Mouse (Mus musculus) forebrain, embryonic 14.5 days (tissue): Measurements from ENCODE around the gene Mrpl16. TPM values are rescaled to one million over a fixed set of nuclear protein-coding genes. Genes with fewer than 3 reads are reported as not detected.

Experiments
- ATAC-seq: fragments of 200-750 bp; cut with Nextera tagmentation; 2 replicates; pipeline ENCODE4 v1.8.0; 2017; ENCODE audit warnings: mild to moderate bottlenecking, moderate library complexity
- DNase-seq: peaks from one replicate; pipeline ENCODE4 v3.0.0-alpha.2; 2015; ENCODE audit warnings: low spot score
- H3K27ac ChIP-seq: fragments of 300-500 bp; sonication (generic); 2 replicates; pipeline ENCODE4 v1.5.1; 2014; ENCODE audit warnings: low read depth, mild to moderate bottlenecking, control low read depth, low read length, moderate library complexity
- H3K27me3 ChIP-seq: fragments of 300-500 bp; sonication (generic); replicated peaks from 2 replicates; pipeline ENCODE4 v1.6.1; 2014; ENCODE audit warnings: low read length, control low read depth, mixed read lengths; ENCODE audit not compliant: control insufficient read depth, insufficient read depth
- H3K36me3 ChIP-seq: fragments of 300-500 bp; sonication (generic); 2 replicates; pipeline ENCODE4 v1.6.1; 2014; ENCODE audit warnings: low read length, control low read depth; ENCODE audit not compliant: control insufficient read depth, insufficient read depth
- H3K4me1 ChIP-seq: fragments of 300-500 bp; sonication (generic); 2 replicates; pipeline ENCODE4 v1.6.1; 2014; ENCODE audit warnings: antibody characterized with exemption, low read length, control low read depth; ENCODE audit not compliant: control insufficient read depth, insufficient read depth
- H3K4me2 ChIP-seq: fragments of 300-500 bp; sonication (generic); 2 replicates; pipeline ENCODE4 v1.6.1; 2014; ENCODE audit warnings: mild to moderate bottlenecking, control low read depth, low read length
- H3K4me3 ChIP-seq: fragments of 300-500 bp; sonication (generic); 2 replicates; pipeline ENCODE4 v1.5.1; 2014; ENCODE audit warnings: low read depth, low read length, control low read depth
- H3K9ac ChIP-seq: fragments of 300-500 bp; sonication (generic); 2 replicates; pipeline ENCODE4 v1.6.1; 2014; ENCODE audit warnings: mild to moderate bottlenecking, low read length, control low read depth, moderate library complexity
- H3K9me3 ChIP-seq: fragments of 300-500 bp; sonication (generic); replicated peaks from 2 replicates; pipeline ENCODE4 v1.6.1; 2016; ENCODE audit warnings: low read length, control low read depth, mixed read lengths; ENCODE audit not compliant: control insufficient read depth
- WGBS: fragments of 180-500 bp; shearing (Covaris S2); extraction: QIAGEN DNeasy Blood & Tissue Kit; methylation state at CpG from one replicate; pipeline ENCODE4 v1.1.7; 2014; 5-methylcytosine and 5-hydroxymethylcytosine counted together
- polyA plus RNA-seq: library from polyadenylated mRNA; unstranded; fragments of >200 nt; fragmentation: Nextera tagmentation; extraction: Ambion mirVana; gene quantifications from 2 replicates; pipeline ENCODE4 v1.2.1, GENCODE M21; 2014

The Mrpl16 gene
- polyA plus RNA-seq, 1 experiment from 2014 or later = 52.0 TPM

DNA sequence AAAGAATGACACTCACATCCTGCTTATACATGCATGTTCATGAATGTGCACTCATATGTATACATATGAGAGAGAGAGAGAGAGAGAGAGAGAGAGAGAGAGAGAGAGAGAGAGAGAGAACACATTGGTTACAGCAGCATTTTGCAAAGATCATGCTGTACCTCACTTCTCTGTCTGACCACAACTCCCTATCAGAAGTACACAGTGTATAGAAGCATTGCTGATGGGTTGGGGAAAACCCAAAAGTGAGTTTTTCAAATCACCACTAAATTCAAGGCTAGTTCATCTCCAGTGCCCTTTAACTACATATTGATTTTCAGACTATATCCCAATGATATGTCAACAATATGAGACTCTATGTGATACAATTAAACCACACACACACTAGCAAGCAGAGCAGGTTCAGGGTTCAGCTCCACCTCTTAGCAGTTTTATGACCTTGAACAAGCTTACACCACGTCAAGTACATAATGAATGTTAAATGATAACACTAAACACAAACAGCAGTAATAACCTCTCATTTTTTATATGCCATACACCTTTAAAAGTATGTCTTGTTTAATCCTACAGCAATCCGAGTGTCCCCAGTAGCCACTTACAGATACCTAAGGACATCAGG lies 23.7 kb downstream of the Mrpl16 start:
- Histone ChIP-seq H3K4me1 (no peaks in the 10 kb centered on the region), H3K9ac (no peak overlapping the region), H3K9me3 (no peaks in the 10 kb centered on the region), H3K27me3 (no peaks in the 10 kb centered on the region), H3K4me2 (no peak overlapping the region), H3K27ac (no peak overlapping the region), H3K4me3 (no peak overlapping the region), H3K36me3 (no peaks in the 10 kb centered on the region)
- 78% methylated on average over 2 of the region's 2 CpGs for WGBS
- ATAC-seq = no peak
- no peak for DNase-seq

DNA sequence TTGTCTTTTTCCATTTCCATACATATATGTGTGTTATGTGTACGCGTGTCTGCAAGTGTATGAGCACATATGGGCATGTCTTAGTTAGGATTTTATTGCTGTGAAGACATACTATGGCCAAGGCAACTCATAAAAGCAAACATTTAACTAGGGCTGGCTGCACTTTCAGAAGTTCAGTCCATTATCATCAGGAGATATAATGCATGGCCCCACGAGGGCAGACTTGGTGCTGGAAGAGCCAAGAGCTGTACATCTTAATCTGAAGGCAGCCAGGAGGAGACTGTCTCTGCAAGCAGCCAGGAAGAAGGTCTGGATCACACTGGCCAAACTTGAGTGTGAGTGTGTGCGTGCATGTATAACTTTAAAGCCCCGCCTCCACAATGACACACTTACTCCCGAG lies 24.3 kb downstream of the Mrpl16 start:
- Histone ChIP-seq H3K4me3 (no peak overlapping the region), H3K36me3 (no peaks in the 10 kb centered on the region), H3K27me3 (no peaks in the 10 kb centered on the region), H3K27ac (no peak overlapping the region), H3K9me3 (no peaks in the 10 kb centered on the region), H3K9ac (no peak overlapping the region), H3K4me2 (no peak overlapping the region), H3K4me1 (no peaks in the 10 kb centered on the region)
- ATAC-seq (no peak), DNase-seq (no peak)
- 82% methylated on average over 6 of the region's 6 CpGs for WGBS

DNA sequence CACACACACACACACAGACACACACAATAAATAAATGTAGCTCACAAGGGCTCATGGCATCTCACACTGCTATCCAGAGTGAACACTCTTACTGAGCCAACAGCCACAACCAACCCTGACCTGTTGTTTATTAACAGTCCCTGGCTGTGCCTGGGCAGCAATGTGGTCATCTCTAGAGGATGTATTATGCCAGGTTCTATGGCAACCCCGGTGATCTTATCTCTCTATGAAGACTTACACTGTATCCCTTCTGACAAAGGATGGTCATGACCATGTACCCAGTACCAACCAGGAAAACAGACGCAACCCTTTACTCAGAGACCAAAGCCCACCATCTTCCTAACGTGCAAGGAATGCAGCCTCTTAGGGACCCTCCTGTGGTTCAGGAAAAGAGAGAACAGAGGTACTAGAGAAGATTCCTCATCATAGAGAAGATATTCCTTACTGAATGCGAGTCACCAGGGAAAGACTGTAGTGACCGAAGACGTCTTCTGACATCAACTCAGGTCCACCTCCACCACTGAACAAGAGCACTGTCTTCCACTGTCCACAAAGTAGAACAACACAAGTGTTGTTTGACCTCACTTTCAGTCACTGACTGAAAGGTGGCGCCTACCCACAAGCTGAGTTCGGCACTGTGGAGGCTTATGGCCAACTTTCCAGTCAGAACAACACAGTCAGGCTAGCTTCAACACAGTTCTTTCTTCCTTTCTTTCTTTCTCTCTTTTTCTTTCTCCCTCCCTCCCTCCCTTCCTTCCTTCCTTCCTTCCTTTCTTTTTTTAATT lies 30.5 kb downstream of the Mrpl16 start:
- ATAC-seq (no peak), DNase-seq (no peak)
- Histone ChIP-seq H3K4me2 (no peak overlapping the region), H3K36me3 (no peaks in the 10 kb centered on the region), H3K27ac (no peak overlapping the region), H3K27me3 (no peaks in the 10 kb centered on the region), H3K9ac (no peak overlapping the region), H3K4me1 (no peaks in the 10 kb centered on the region), H3K9me3 (no peaks in the 10 kb centered on the region), H3K4me3 (no peak overlapping the region)
- 80% methylated on average over 8 of the region's 8 CpGs for WGBS

DNA sequence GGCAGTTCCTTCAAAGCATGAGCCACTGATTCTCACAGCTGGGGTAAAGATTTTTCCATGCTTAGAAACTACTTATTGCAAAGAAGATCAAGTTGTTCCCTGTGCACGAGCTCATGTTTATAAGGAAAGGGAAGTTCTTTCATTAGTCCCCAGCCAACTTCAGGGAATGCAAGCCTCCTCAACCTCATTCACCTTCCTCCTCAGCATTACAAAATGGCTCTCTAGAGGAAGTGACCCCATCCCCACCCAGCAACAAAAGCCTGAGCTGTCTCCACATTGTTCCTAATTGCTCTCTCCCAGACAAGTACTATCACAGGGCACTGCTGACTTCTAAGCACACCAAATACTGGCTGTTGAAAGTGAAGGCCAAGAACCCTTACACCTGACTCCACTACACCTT lies 34.2 kb downstream of the Mrpl16 start:
- WGBS = 79% methylated on average over 1 of the region's 1 CpGs
- no peak for ATAC-seq
- Histone ChIP-seq H3K4me2 (no peak overlapping the region), H3K9me3 (no peaks in the 10 kb centered on the region), H3K36me3 (no peaks in the 10 kb centered on the region), H3K27me3 (no peaks in the 10 kb centered on the region), H3K9ac (no peak overlapping the region), H3K27ac (no peak overlapping the region), H3K4me1 (no peaks in the 10 kb centered on the region), H3K4me3 (no peak overlapping the region)
- DNase-seq = no peak

DNA sequence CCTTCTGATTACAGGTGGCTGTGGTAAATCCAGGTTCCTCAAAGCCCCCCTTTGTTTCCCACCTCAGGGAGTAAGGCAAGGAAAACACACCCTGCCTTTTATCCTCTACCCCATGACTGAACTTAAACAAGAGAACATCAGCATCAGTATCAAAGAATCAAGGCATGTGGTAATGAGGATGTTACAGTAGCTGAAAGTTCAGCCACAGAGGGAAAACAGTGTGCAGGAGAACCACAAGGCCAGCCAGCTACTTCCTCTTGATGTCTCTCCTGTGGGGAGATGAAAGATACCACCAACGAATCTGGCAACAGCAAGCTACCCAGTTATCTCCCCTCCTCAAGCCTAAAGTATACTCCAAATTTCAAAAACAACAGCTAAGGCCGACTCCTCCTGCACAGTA lies 37.1 kb downstream of the Mrpl16 start:
- no peak for DNase-seq
- Histone ChIP-seq H3K9ac (no peak overlapping the region), H3K9me3 (no peaks in the 10 kb centered on the region), H3K27ac (no peak overlapping the region), H3K36me3 (no peaks in the 10 kb centered on the region), H3K27me3 (no peaks in the 10 kb centered on the region), H3K4me3 (no peak overlapping the region), H3K4me2 (no peak overlapping the region), H3K4me1 (no peaks in the 10 kb centered on the region)
- WGBS = 58% methylated on average over 2 of the region's 2 CpGs
- no peak for ATAC-seq

DNA sequence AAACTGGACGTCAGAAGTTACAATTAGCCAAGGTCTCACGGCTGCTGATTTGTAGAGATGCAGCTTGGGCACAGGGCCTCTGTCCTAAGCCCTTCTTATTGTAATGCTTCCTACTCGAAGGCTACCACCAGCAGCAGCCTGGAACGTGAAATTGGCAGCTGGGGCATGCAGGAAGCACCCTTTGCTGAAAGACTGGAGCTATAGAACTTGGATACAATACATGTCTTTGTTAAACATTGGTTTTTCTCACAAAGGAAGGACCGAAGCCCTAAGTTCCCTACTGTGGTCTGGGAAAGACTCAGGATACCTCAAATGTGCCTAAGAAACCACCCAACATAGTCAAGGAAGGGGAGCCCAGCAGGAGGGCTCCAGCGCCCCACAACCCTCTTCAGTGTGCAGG lies 37.6 kb downstream of the Mrpl16 start:
- H3K9ac ChIP-seq = no peak overlapping the region
- DNase-seq (no peak), ATAC-seq (no peak)
- H3K4me1 ChIP-seq = no peaks in the 10 kb centered on the region
- H3K27me3 ChIP-seq = no peaks in the 10 kb centered on the region
- 26% methylated on average over 6 of the region's 6 CpGs for WGBS
- H3K4me3 ChIP-seq = no peak overlapping the region
- H3K4me2 ChIP-seq = no peak overlapping the region
- no peak overlapping the region for H3K27ac ChIP-seq
- H3K9me3 ChIP-seq = no peaks in the 10 kb centered on the region
- no peaks in the 10 kb centered on the region for H3K36me3 ChIP-seq

DNA sequence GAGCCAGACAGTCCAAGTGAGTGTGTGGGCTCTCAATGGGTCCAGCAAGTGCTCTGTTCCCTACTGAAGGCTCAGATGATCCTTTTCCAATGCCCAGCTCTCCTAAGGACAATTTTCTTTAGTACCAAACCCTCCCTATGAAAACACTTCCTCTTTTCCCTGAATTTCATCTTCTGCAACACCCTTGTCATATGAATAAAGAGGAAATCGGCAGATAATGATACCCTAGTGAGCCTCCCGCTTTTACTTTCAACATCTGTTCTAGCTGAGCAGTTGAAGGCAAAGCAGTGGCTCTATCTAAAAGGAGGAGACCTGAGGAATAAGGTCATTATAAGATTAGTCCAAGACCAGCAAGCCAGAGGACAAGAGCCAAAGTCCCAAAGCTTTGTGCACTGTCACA lies 38.3 kb downstream of the Mrpl16 start:
- WGBS = 86% methylated on average over 2 of the region's 2 CpGs
- ATAC-seq (no peak), DNase-seq (no peak)
- Histone ChIP-seq H3K4me1 (no peaks in the 10 kb centered on the region), H3K9me3 (no peaks in the 10 kb centered on the region), H3K27me3 (no peaks in the 10 kb centered on the region), H3K4me2 (no peak overlapping the region), H3K9ac (no peak overlapping the region), H3K27ac (no peak overlapping the region), H3K4me3 (no peak overlapping the region), H3K36me3 (no peaks in the 10 kb centered on the region)

DNA sequence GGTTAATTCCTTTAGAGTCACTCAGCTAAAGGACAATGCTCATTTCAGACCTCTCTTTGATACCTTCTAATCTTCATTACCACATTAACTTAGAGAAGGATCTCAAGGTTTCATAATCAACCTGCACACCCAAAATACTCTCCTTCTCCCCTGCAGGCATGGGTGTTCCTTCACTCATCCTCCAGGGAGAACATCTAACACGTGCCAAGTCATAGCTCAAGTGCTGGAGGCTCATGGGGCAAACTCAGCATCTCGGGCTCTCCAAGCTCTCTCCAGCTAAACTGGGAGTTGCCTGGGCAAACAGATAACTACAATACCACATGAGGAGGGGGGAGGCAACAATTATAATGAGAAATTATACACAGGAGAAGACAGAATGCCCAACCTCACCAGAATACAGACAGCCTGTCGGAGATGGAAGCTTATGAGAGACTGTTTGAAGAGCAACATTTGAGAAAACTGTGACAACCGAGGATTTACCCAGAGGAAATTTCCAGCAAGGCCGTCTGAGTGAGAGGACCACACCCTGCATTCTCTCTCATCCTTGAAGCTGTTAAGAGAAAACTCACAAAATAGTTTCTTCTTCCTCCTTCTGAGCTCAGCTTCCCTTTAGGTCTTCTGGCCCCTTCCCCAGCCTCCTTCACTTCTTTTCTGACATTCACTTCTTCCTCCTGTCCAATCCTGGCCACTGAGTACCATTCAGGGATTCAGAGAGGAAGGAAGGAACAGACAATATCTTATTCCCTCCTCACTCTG lies 40.0 kb downstream of the Mrpl16 start:
- 88% methylated on average over 5 of the region's 5 CpGs for WGBS
- Histone ChIP-seq H3K4me3 (no peak overlapping the region), H3K4me1 (no peaks in the 10 kb centered on the region), H3K4me2 (no peak overlapping the region), H3K27me3 (no peaks in the 10 kb centered on the region), H3K9me3 (no peaks in the 10 kb centered on the region), H3K9ac (no peak overlapping the region), H3K36me3 (no peaks in the 10 kb centered on the region), H3K27ac (no peak overlapping the region)
- no peak for DNase-seq
- ATAC-seq = no peak

DNA sequence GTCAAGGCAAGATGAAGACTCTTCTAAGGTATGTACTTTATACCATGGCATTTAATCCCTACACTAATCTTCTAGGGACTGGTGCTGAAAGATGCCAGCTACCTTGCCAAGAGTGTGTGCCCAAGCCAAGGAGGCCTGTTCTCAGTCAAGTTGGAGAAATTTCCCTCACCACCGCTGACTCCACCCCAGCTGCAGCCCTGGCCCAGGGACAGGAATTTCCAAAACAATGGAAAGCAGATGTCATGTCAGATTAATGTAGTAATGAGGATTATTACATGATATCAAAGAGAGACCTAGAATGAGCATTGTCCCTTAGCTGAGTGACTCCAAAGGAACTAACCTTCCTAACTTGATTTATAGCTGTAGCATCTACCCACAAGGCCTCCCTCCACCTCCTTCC lies 40.7 kb downstream of the Mrpl16 start:
- no peaks in the 10 kb centered on the region for H3K27me3 ChIP-seq
- no peaks in the 10 kb centered on the region for H3K9me3 ChIP-seq
- DNase-seq (no peak), ATAC-seq (no peak)
- 87% methylated on average over 1 of the region's 1 CpGs for WGBS
- H3K4me3 ChIP-seq = no peak overlapping the region
- no peak overlapping the region for H3K4me2 ChIP-seq
- no peaks in the 10 kb centered on the region for H3K4me1 ChIP-seq
- H3K9ac ChIP-seq = no peak overlapping the region
- no peaks in the 10 kb centered on the region for H3K36me3 ChIP-seq
- H3K27ac ChIP-seq = no peak overlapping the region
